Mouse (Mus musculus) T-cell, adult 66 days (primary cell): ENCODE data around the gene 6820408C15Rik. TPM values are rescaled to one million over a fixed set of nuclear protein-coding genes. Genes with fewer than 3 reads are reported as not detected.

Experiments used
- total RNA-seq, 2 experiments: library from RNA; stranded (reverse); gene quantifications; 3 replicates in 1 of 2; 4 replicates in 1 of 2; pipeline ENCODE4 v1.2.4; 2023

Gene 6820408C15Rik
- total RNA-seq: under 1 TPM in 1 of 2 experiments, not detected in 1; 0.38 TPM

GRCm38 (mm10) chr2:152415287-152415686 lies at the start of gene 6820408C15Rik:
TSS of gene 6820408C15Rik (plus strand) at chr2:152415587.

GRCm38 (mm10) chr2:152376345-152376741 lies 39.0 kb upstream of the 6820408C15Rik start, which contains the start of gene Nrsn2:
TSS of gene Nrsn2 (minus strand) at chr2:152376638.

GRCm38 (mm10) chr2:152397680-152398435 lies 17.5 kb upstream of the 6820408C15Rik start, which contains the start of gene Sox12:
TSS of gene Sox12 (minus strand) at chr2:152398063.

GRCm38 (mm10) chr2:152414591-152415165 lies 709 bp upstream of the 6820408C15Rik start, which contains the start of gene Zcchc3:
TSS of gene Zcchc3 (minus strand) at chr2:152415027.

GRCm38 (mm10) chr2:152464570-152465150 lies 49.3 kb downstream of the 6820408C15Rik start, which contains the start of gene Defb23:
TSS of gene Defb23 (minus strand) at chr2:152464620.

GRCm38 (mm10) chr2:152476763-152477162 lies 61.4 kb downstream of the 6820408C15Rik start, which contains the start of gene Defb20:
TSS of gene Defb20 (plus strand) at chr2:152477063.

GRCm38 (mm10) chr2:152490038-152490437 lies 74.7 kb downstream of the 6820408C15Rik start, which contains the start of gene Defb22:
TSS of gene Defb22 (minus strand) at chr2:152490138.

Other genes starting within 250 kb of the 6820408C15Rik start
- gene Csnk2a1, start 188.7 kb upstream of the 6820408C15Rik start, total RNA-seq: 100 to 1,000 TPM; 126 to 130 TPM
- 10 to 100 TPM; 62.4 to 64.2 TPM for gene Tbc1d20, start 121.8 kb upstream of the 6820408C15Rik start, total RNA-seq
- gene Rbck1, start 82.9 kb upstream of the 6820408C15Rik start, total RNA-seq: 100 to 1,000 TPM; 263 to 264 TPM
- gene Trib3, start 71.6 kb upstream of the 6820408C15Rik start, total RNA-seq: 10 to 100 TPM; 13.8 to 16.6 TPM
- not detected for gene Nrsn2, start 38.9 kb upstream of the 6820408C15Rik start, total RNA-seq
- under 1 TPM; 0.62 to 0.64 TPM for gene Sox12, start 17.5 kb upstream of the 6820408C15Rik start, total RNA-seq
- 1 to 10 TPM; 2.0 to 2.3 TPM for gene Zcchc3, start 560 bp upstream of the 6820408C15Rik start, total RNA-seq
- gene Defb23, start 49.0 kb downstream of the 6820408C15Rik start, total RNA-seq: not detected
- not detected for gene Defb20, start 61.5 kb downstream of the 6820408C15Rik start, total RNA-seq
- gene Defb22, start 74.6 kb downstream of the 6820408C15Rik start, total RNA-seq: not detected
- gene Defb26, start 96.1 kb downstream of the 6820408C15Rik start, total RNA-seq: not detected
- gene Defb28, start 102.7 kb downstream of the 6820408C15Rik start, total RNA-seq: not detected
- gene Defb29, start 124.5 kb downstream of the 6820408C15Rik start, total RNA-seq: not detected
- gene Gm17416, start 153.8 kb downstream of the 6820408C15Rik start, total RNA-seq: not detected
- not detected for gene Defb21, start 157.2 kb downstream of the 6820408C15Rik start, total RNA-seq
- not detected for gene Defb19, start 164.7 kb downstream of the 6820408C15Rik start, total RNA-seq
- not detected for gene Defb45, start 183.8 kb downstream of the 6820408C15Rik start, total RNA-seq
- not detected for gene Defb36, start 188.7 kb downstream of the 6820408C15Rik start, total RNA-seq
- not detected for gene Defb25, start 207.5 kb downstream of the 6820408C15Rik start, total RNA-seq
- gene Rem1, start 211.4 kb downstream of the 6820408C15Rik start, total RNA-seq: not detected